18 mouse cellular contexts compared by ENCODE assay signal in the genomic region with DNA sequence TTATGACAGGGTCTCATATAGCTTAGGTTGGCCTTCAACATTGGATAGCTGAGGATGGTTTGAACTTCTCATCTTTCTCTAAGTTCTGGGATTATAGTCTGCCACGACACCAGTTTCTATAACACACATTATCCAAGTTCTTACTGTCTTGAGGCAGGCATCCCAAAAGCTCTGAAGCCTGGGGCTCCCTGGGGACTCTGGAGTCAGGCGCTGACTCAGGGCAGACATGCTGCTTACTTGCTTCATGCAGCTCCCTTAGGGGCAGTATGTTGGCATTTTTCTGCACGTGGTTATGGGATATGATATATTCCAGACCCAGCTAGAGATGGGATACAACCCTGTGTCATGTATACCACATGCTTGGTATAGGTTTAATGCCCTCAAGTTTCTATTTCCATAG.
"Had no signal": no experiment of that assay in that cellular context is flagged by ENCODE, and none has a peak within 500 bp of the region (broad histone marks: within the 10 kb centered on the region; RNA-seq: fewer than 3 reads in every experiment).

No protein-coding gene starts in this region.

- H3K27me3 ChIP-seq: limb, embryonic 12.5 days; limb, embryonic 15.5 days; megakaryocyte, embryonic 14.5 days; midbrain, embryonic 13.5 days had no signal

- H3K27ac ChIP-seq: layer of hippocampus, adult 2 months; limb, embryonic 12.5 days; limb, embryonic 15.5 days; liver, embryonic 14.5 days; midbrain, embryonic 10.5 days; midbrain, embryonic 13.5 days; stomach, postnatal 0 days had no signal

- DNase-seq: layer of hippocampus, adult 9-11 months; layer of hippocampus, postnatal 36 days; left cerebral cortex, postnatal 4 days; liver, postnatal 0 days; lung, embryonic 14.5 days; thymus, adult 2 months; thymus, postnatal 25 days had no signal

- H3K9ac ChIP-seq: limb, embryonic 12.5 days; limb, embryonic 15.5 days; liver, embryonic 14.5 days; liver, postnatal 0 days; lung, embryonic 14.5 days; midbrain, embryonic 13.5 days had no signal

- H3K4me1 ChIP-seq: limb, embryonic 15.5 days; midbrain, embryonic 10.5 days; midbrain, embryonic 13.5 days had no signal

- H3K4me2 ChIP-seq: limb, embryonic 12.5 days; limb, embryonic 15.5 days; liver, embryonic 11.5 days; lung, embryonic 14.5 days; midbrain, embryonic 13.5 days had no signal

- H3K9me3 ChIP-seq: limb, embryonic 12.5 days; limb, embryonic 15.5 days; megakaryocyte, embryonic 14.5 days; midbrain, embryonic 10.5 days; midbrain, embryonic 13.5 days had no signal

- ATAC-seq: liver, postnatal 0 days; lung, postnatal 0 days; midbrain, embryonic 13.5 days; midbrain, embryonic 16.5 days had no signal

- H3K4me3 ChIP-seq: layer of hippocampus, adult 2 months; limb, embryonic 12.5 days; limb, embryonic 15.5 days; megakaryocyte, embryonic 14.5 days; midbrain, embryonic 10.5 days; midbrain, embryonic 13.5 days had no signal
